Mouse (Mus musculus): ENCODE results near the gene B3gnt6. TPM values are rescaled to one million over a fixed set of nuclear protein-coding genes. Genes with fewer than 3 reads are reported as not detected.

The B3gnt6 gene
- polyA plus RNA-seq, 1 experiment, result 0.04 TPM

GRCm38 (mm10) chr7:98150525-98150924, 48.8 kb downstream of the B3gnt6 start:
- TF ChIP-seq POLR2AphosphoS2 (IDR thresholded peaks at IDR 0.05; ENCODE audit: insufficient read length, low read depth), result no peak
- TF ChIP-seq MYOD1 (IDR thresholded peaks at IDR 0.05; ENCODE audit: control insufficient read depth in 1 of 3, insufficient read length in 2 of 3, low read depth in 2 of 3), result no peak
- no peak for TF ChIP-seq REST (IDR thresholded peaks at IDR 0.05; ENCODE audit: insufficient read depth, insufficient read length)
- TF ChIP-seq MYOG (IDR thresholded peaks at IDR 0.05; ENCODE audit: control insufficient read depth in 1 of 3, insufficient read depth in 1 of 3, insufficient read length in 2 of 3, low read depth in 2 of 3), result no peak
- Histone ChIP-seq H3K27me3 (ENCODE audit: control insufficient read depth, insufficient read depth, insufficient read length) (no peaks in the 10 kb centered on the region), H3K4me3 (no peak overlapping the region), H3ac (ENCODE audit: control insufficient read depth, insufficient read length) (no peak overlapping the region), H3K36me3 (ENCODE audit: control insufficient read depth, insufficient read depth) (no peaks in the 10 kb centered on the region), H3K79me2 (ENCODE audit: control insufficient read depth, insufficient read depth) (no peaks in the 10 kb centered on the region), H3K4me2 (ENCODE audit: low read depth) (no peak overlapping the region)

GRCm38 (mm10) chr7:98149802-98150201, 49.5 kb downstream of the B3gnt6 start:
- Histone ChIP-seq H3ac (ENCODE audit: control insufficient read depth, insufficient read length) (no peak overlapping the region), H3K79me2 (ENCODE audit: control insufficient read depth, insufficient read depth) (no peaks in the 10 kb centered on the region), H3K4me3 (no peak overlapping the region), H3K27me3 (ENCODE audit: control insufficient read depth, insufficient read depth, insufficient read length) (peaks cover 4% of the 10 kb centered on the region), H3K36me3 (ENCODE audit: control insufficient read depth, insufficient read depth) (no peaks in the 10 kb centered on the region), H3K4me2 (ENCODE audit: low read depth) (no peak overlapping the region)
- TF ChIP-seq USF1 (IDR thresholded peaks at IDR 0.05; ENCODE audit: low read depth) (no peak), MAX (IDR thresholded peaks at IDR 0.05; ENCODE audit: low read depth) (no peak), REST (IDR thresholded peaks at IDR 0.05; ENCODE audit: insufficient read depth, insufficient read length) (no peak), MYOG (IDR thresholded peaks at IDR 0.05; ENCODE audit: control insufficient read depth in 1 of 3, insufficient read depth in 1 of 3, insufficient read length in 2 of 3, low read depth in 2 of 3) (no peak), SRF (IDR thresholded peaks at IDR 0.05; ENCODE audit: control insufficient read depth, insufficient read length, low read depth) (no peak), POLR2AphosphoS2 (IDR thresholded peaks at IDR 0.05; ENCODE audit: insufficient read length, low read depth) (no peak), E2F4 (IDR thresholded peaks at IDR 0.05; ENCODE audit: insufficient read depth) (no peak), TCF12 (IDR thresholded peaks at IDR 0.05; ENCODE audit: insufficient read depth, poor library complexity, severe bottlenecking) (no peak), TCF3 (IDR thresholded peaks at IDR 0.05; ENCODE audit: insufficient read length, low read depth) (no peak), MYOD1 (IDR thresholded peaks at IDR 0.05; ENCODE audit: control insufficient read depth in 1 of 3, insufficient read length in 2 of 3, low read depth in 2 of 3) (no peak), CEBPB (IDR thresholded peaks at IDR 0.05; ENCODE audit: insufficient read depth, poor library complexity, severe bottlenecking) (no peak)

- Histone ChIP-seq H3K27me3 (ENCODE audit: control insufficient read depth, insufficient read depth, insufficient read length) (peaks cover 5% of the 10 kb centered on the region), H3K79me2 (ENCODE audit: control insufficient read depth, insufficient read depth) (no peaks in the 10 kb centered on the region), H3ac (ENCODE audit: control insufficient read depth, insufficient read length) (no peak overlapping the region), H3K36me3 (ENCODE audit: control insufficient read depth, insufficient read depth) (no peaks in the 10 kb centered on the region), H3K4me2 (ENCODE audit: low read depth) (no peak overlapping the region), H3K4me3 (no peak overlapping the region)
- TF ChIP-seq SRF (IDR thresholded peaks at IDR 0.05; ENCODE audit: control insufficient read depth, insufficient read length, low read depth), result no peak
- TF ChIP-seq MAX (IDR thresholded peaks at IDR 0.05; ENCODE audit: low read depth), result no peak
- TF ChIP-seq REST (IDR thresholded peaks at IDR 0.05; ENCODE audit: insufficient read depth, insufficient read length), result no peak
- no peak for TF ChIP-seq MYOD1 (IDR thresholded peaks at IDR 0.05; ENCODE audit: control insufficient read depth in 1 of 3, insufficient read length in 2 of 3, low read depth in 2 of 3)
- TF ChIP-seq TCF3 (IDR thresholded peaks at IDR 0.05; ENCODE audit: insufficient read length, low read depth), result no peak
- TF ChIP-seq USF1 (IDR thresholded peaks at IDR 0.05; ENCODE audit: low read depth), result no peak
- TF ChIP-seq POLR2A (IDR thresholded peaks at IDR 0.05; ENCODE audit: insufficient read length, low read depth), result no peak
- no peak for TF ChIP-seq CEBPB (IDR thresholded peaks at IDR 0.05; ENCODE audit: insufficient read depth, poor library complexity, severe bottlenecking)
- no peak for TF ChIP-seq TCF12 (IDR thresholded peaks at IDR 0.05; ENCODE audit: insufficient read depth, poor library complexity, severe bottlenecking)
Observed at GRCm38 (mm10) chr7:98148721-98149407, 50.4 kb downstream of the B3gnt6 start.

GRCm38 (mm10) chr7:98147766-98148165, 51.5 kb downstream of the B3gnt6 start:
- Histone ChIP-seq H3K36me3 (ENCODE audit: control insufficient read depth, insufficient read depth) (no peaks in the 10 kb centered on the region), H3K79me2 (ENCODE audit: control insufficient read depth, insufficient read depth) (no peaks in the 10 kb centered on the region), H3K27me3 (ENCODE audit: control insufficient read depth, insufficient read depth, insufficient read length) (peaks cover 14% of the 10 kb centered on the region), H3K4me3 (no peak overlapping the region), H3K4me2 (ENCODE audit: low read depth) (no peak overlapping the region), H3ac (ENCODE audit: control insufficient read depth, insufficient read length) (no peak overlapping the region)
- no peak for TF ChIP-seq TCF3 (IDR thresholded peaks at IDR 0.05; ENCODE audit: insufficient read length, low read depth)
- no peak for TF ChIP-seq SRF (IDR thresholded peaks at IDR 0.05; ENCODE audit: control insufficient read depth, insufficient read length, low read depth)
- TF ChIP-seq MYOD1 (IDR thresholded peaks at IDR 0.05; ENCODE audit: control insufficient read depth in 1 of 3, insufficient read length in 2 of 3, low read depth in 2 of 3), result no peak
- TF ChIP-seq POLR2AphosphoS2 (IDR thresholded peaks at IDR 0.05; ENCODE audit: insufficient read length, low read depth), result no peak
- TF ChIP-seq POLR2A (IDR thresholded peaks at IDR 0.05; ENCODE audit: insufficient read length, low read depth), result no peak
- no peak for TF ChIP-seq TCF12 (IDR thresholded peaks at IDR 0.05; ENCODE audit: insufficient read depth, poor library complexity, severe bottlenecking)
- TF ChIP-seq REST (IDR thresholded peaks at IDR 0.05; ENCODE audit: insufficient read depth, insufficient read length), result no peak
- no peak for TF ChIP-seq CEBPB (IDR thresholded peaks at IDR 0.05; ENCODE audit: insufficient read depth, poor library complexity, severe bottlenecking)
- no peak for TF ChIP-seq MYOG (IDR thresholded peaks at IDR 0.05; ENCODE audit: control insufficient read depth in 1 of 3, insufficient read depth in 1 of 3, insufficient read length in 2 of 3, low read depth in 2 of 3)
- no peak for TF ChIP-seq MAX (IDR thresholded peaks at IDR 0.05; ENCODE audit: low read depth)
- no peak for TF ChIP-seq USF1 (IDR thresholded peaks at IDR 0.05; ENCODE audit: low read depth)
- TF ChIP-seq E2F4 (IDR thresholded peaks at IDR 0.05; ENCODE audit: insufficient read depth), result no peak

GRCm38 (mm10) chr7:98146447-98146845, 52.8 kb downstream of the B3gnt6 start:
- Histone ChIP-seq H3K79me2 (ENCODE audit: control insufficient read depth, insufficient read depth) (no peaks in the 10 kb centered on the region), H3K27me3 (ENCODE audit: control insufficient read depth, insufficient read depth, insufficient read length) (peaks cover 14% of the 10 kb centered on the region), H3K36me3 (ENCODE audit: control insufficient read depth, insufficient read depth) (no peaks in the 10 kb centered on the region)

More at GRCm38 (mm10) chr7:98146447-98146845, 52.8 kb downstream of the B3gnt6 start:
- Histone ChIP-seq H3K4me3 (no peak overlapping the region), H3K4me2 (ENCODE audit: low read depth) (peak overlapping the region; percentile 30), H3ac (ENCODE audit: control insufficient read depth, insufficient read length) (no peak overlapping the region)
- TF ChIP-seq USF1 (IDR thresholded peaks at IDR 0.05; ENCODE audit: low read depth) (peak; percentile 5), MYOG (IDR thresholded peaks at IDR 0.05; ENCODE audit: control insufficient read depth in 1 of 3, insufficient read depth in 1 of 3, insufficient read length in 2 of 3, low read depth in 2 of 3) (no peak), POLR2A (IDR thresholded peaks at IDR 0.05; ENCODE audit: insufficient read length, low read depth) (no peak), SRF (IDR thresholded peaks at IDR 0.05; ENCODE audit: control insufficient read depth, insufficient read length, low read depth) (no peak), REST (IDR thresholded peaks at IDR 0.05; ENCODE audit: insufficient read depth, insufficient read length) (no peak)

Measured in myocyte (in vitro differentiated cells).